Mouse (Mus musculus): ENCODE results near the gene Gfi1.

DNA sequence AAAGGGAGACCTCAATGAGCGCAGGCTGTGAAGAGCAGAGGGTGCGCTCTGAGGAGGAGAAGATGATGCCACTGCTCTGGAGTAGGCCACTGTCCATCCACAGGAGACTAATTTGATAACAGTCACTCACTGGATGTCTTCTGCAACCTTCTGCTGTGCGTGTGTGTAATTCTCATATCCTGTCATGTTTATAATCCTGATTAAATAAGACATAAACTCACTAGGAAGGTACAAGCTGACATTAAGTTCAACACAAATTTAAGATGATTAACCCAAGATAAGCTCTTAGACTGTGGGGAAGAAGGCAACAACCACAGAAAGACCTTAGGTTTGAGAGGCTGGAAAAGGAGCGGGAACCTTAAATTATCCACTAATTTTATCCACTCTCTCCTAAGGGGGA, 40.1 kb upstream of the Gfi1 start:
- TF ChIP-seq CTCF (IDR thresholded peaks at IDR 0.05; ENCODE audit: control insufficient read depth, insufficient read depth, insufficient read length) (no peak), MYOD1 (IDR thresholded peaks at IDR 0.05; ENCODE audit: control insufficient read depth, insufficient read length, low read depth) (no peak), USF1 (IDR thresholded peaks at IDR 0.05; ENCODE audit: low read depth) (no peak), MAX (IDR thresholded peaks at IDR 0.05) (no peak), MYOG (IDR thresholded peaks at IDR 0.05; ENCODE audit: control insufficient read depth, extremely low read depth, insufficient read length) (no peak), FOSL1 (IDR thresholded peaks at IDR 0.05; ENCODE audit: insufficient read depth, low read length, poor library complexity, severe bottlenecking) (no peak), CEBPB (IDR thresholded peaks at IDR 0.05; ENCODE audit: low read depth) (no peak)
